Mouse (Mus musculus): Measurements from ENCODE around the gene Mrpl1. TPM values are rescaled to one million over a fixed set of nuclear protein-coding genes. Genes with fewer than 3 reads are reported as not detected.

The Mrpl1 gene
- polyA plus RNA-seq, 1 experiment from 2014 or later: 16.4 TPM

- peaks cover 16% of the 10 kb centered on the region; the same call in 1 of the 2 replicates for H3K36me3 ChIP-seq (ENCODE audit: control insufficient read depth, insufficient read depth)
- no peak for ATAC-seq
- H3K9ac ChIP-seq (ENCODE audit: low read depth, low read length): no peak overlapping the region
- H3K27me3 ChIP-seq (replicated peaks; ENCODE audit: control insufficient read depth, insufficient read depth, low read length): no peaks in the 10 kb centered on the region
- peak; percentile 85 for TF ChIP-seq CTCF (IDR thresholded peaks at IDR 0.05; ENCODE audit: low read depth)
- no peak overlapping the region for H3K4me2 ChIP-seq (replicated peaks; ENCODE audit: low read depth)
- no peak overlapping the region for H3K4me3 ChIP-seq (ENCODE audit: low read depth, low read length)
- no peak overlapping the region for H3K27ac ChIP-seq (ENCODE audit: low read depth, low read length)
- H3K4me1 ChIP-seq (replicated peaks; ENCODE audit: control insufficient read depth, insufficient read depth, low read length): no peaks in the 10 kb centered on the region
- 57% methylated on average over 3 of the region's 3 CpGs for WGBS
- H3K9me3 ChIP-seq (ENCODE audit: control insufficient read depth): no peaks in the 10 kb centered on the region
Measured at GRCm38 (mm10) chr5:96267017-96267702, 57.9 kb downstream of the Mrpl1 start.

GRCm38 (mm10) chr5:96271070-96271469 lies 61.8 kb downstream of the Mrpl1 start:
- 85% methylated on average over 6 of the region's 6 CpGs for WGBS
- TF ChIP-seq CTCF (IDR thresholded peaks at IDR 0.05; ENCODE audit: low read depth): no peak
- no peak overlapping the region for H3K9ac ChIP-seq (ENCODE audit: low read depth, low read length)
- 0 out of 2 replicates have a peak, but pooled peaks cover 2% of the 10 kb centered on the region for H3K36me3 ChIP-seq (ENCODE audit: control insufficient read depth, insufficient read depth)
- H3K27me3 ChIP-seq (replicated peaks; ENCODE audit: control insufficient read depth, insufficient read depth, low read length): no peaks in the 10 kb centered on the region
- H3K4me1 ChIP-seq (replicated peaks; ENCODE audit: control insufficient read depth, insufficient read depth, low read length): no peaks in the 10 kb centered on the region
- H3K4me2 ChIP-seq (replicated peaks; ENCODE audit: low read depth): no peak overlapping the region
- H3K27ac ChIP-seq (ENCODE audit: low read depth, low read length): no peak overlapping the region
- no peak overlapping the region for H3K4me3 ChIP-seq (ENCODE audit: low read depth, low read length)
- ATAC-seq: no peak
- no peaks in the 10 kb centered on the region for H3K9me3 ChIP-seq (ENCODE audit: control insufficient read depth)

GRCm38 (mm10) chr5:96305786-96306185 lies 96.5 kb downstream of the Mrpl1 start:
- Histone ChIP-seq H3K4me3 (ENCODE audit: low read depth, low read length) (no peak overlapping the region), H3K9me3 (ENCODE audit: control insufficient read depth) (no peaks in the 10 kb centered on the region), H3K4me1 (replicated peaks; ENCODE audit: control insufficient read depth, insufficient read depth, low read length) (no peaks in the 10 kb centered on the region), H3K36me3 (ENCODE audit: control insufficient read depth, insufficient read depth) (no peaks in the 10 kb centered on the region), H3K27ac (ENCODE audit: low read depth, low read length) (no peak overlapping the region), H3K27me3 (replicated peaks; ENCODE audit: control insufficient read depth, insufficient read depth, low read length) (no peaks in the 10 kb centered on the region), H3K4me2 (replicated peaks; ENCODE audit: low read depth) (no peak overlapping the region), H3K9ac (ENCODE audit: low read depth, low read length) (no peak overlapping the region)
- no peak for ATAC-seq
- WGBS: 62% methylated on average over 8 of the region's 8 CpGs
- no peak for TF ChIP-seq CTCF (IDR thresholded peaks at IDR 0.05; ENCODE audit: low read depth)

- Histone ChIP-seq H3K36me3 (ENCODE audit: control insufficient read depth, insufficient read depth) (no peaks in the 10 kb centered on the region), H3K4me2 (replicated peaks; ENCODE audit: low read depth) (no peak overlapping the region), H3K9me3 (ENCODE audit: control insufficient read depth) (no peaks in the 10 kb centered on the region), H3K27ac (ENCODE audit: low read depth, low read length) (no peak overlapping the region), H3K9ac (ENCODE audit: low read depth, low read length) (no peak overlapping the region), H3K4me3 (ENCODE audit: low read depth, low read length) (no peak overlapping the region), H3K4me1 (replicated peaks; ENCODE audit: control insufficient read depth, insufficient read depth, low read length) (no peaks in the 10 kb centered on the region), H3K27me3 (replicated peaks; ENCODE audit: control insufficient read depth, insufficient read depth, low read length) (no peaks in the 10 kb centered on the region)
- TF ChIP-seq CTCF (IDR thresholded peaks at IDR 0.05; ENCODE audit: low read depth): no peak
- 77% methylated on average over 1 of the region's 1 CpGs for WGBS
- ATAC-seq: no peak
Measured at GRCm38 (mm10) chr5:96306271-96306670, 97.0 kb downstream of the Mrpl1 start.

- peak; percentile 54 for TF ChIP-seq CTCF (IDR thresholded peaks at IDR 0.05; ENCODE audit: low read depth)
- Histone ChIP-seq H3K27ac (ENCODE audit: low read depth, low read length) (no peak overlapping the region), H3K36me3 (ENCODE audit: control insufficient read depth, insufficient read depth) (no peaks in the 10 kb centered on the region), H3K4me2 (replicated peaks; ENCODE audit: low read depth) (no peak overlapping the region), H3K27me3 (replicated peaks; ENCODE audit: control insufficient read depth, insufficient read depth, low read length) (no peaks in the 10 kb centered on the region), H3K4me3 (ENCODE audit: low read depth, low read length) (no peak overlapping the region), H3K9me3 (ENCODE audit: control insufficient read depth) (no peaks in the 10 kb centered on the region), H3K9ac (ENCODE audit: low read depth, low read length) (no peak overlapping the region), H3K4me1 (replicated peaks; ENCODE audit: control insufficient read depth, insufficient read depth, low read length) (no peaks in the 10 kb centered on the region)
- WGBS: 63% methylated on average over 5 of the region's 5 CpGs
- no peak for ATAC-seq
Measured at GRCm38 (mm10) chr5:96306826-96307225, 97.5 kb downstream of the Mrpl1 start.

- Histone ChIP-seq H3K9ac (ENCODE audit: low read depth, low read length) (no peak overlapping the region), H3K9me3 (ENCODE audit: control insufficient read depth) (no peaks in the 10 kb centered on the region), H3K27ac (ENCODE audit: low read depth, low read length) (no peak overlapping the region), H3K4me3 (ENCODE audit: low read depth, low read length) (no peak overlapping the region), H3K27me3 (replicated peaks; ENCODE audit: control insufficient read depth, insufficient read depth, low read length) (no peaks in the 10 kb centered on the region), H3K36me3 (ENCODE audit: control insufficient read depth, insufficient read depth) (no peaks in the 10 kb centered on the region), H3K4me1 (replicated peaks; ENCODE audit: control insufficient read depth, insufficient read depth, low read length) (no peaks in the 10 kb centered on the region), H3K4me2 (replicated peaks; ENCODE audit: low read depth) (no peak overlapping the region)
- no peak for ATAC-seq
- no peak for TF ChIP-seq CTCF (IDR thresholded peaks at IDR 0.05; ENCODE audit: low read depth)
- WGBS: 85% methylated on average over 13 of the region's 13 CpGs
Measured at GRCm38 (mm10) chr5:96308086-96308485, 98.8 kb downstream of the Mrpl1 start.
